Mouse (Mus musculus): Measurements from ENCODE around the gene Arhgef39. TPM values are rescaled to one million over a fixed set of nuclear protein-coding genes. Genes with fewer than 3 reads are reported as not detected.

The Arhgef39 gene
- polyA plus RNA-seq, 1 experiment from 2014 or later: 2.4 TPM

GRCm38 (mm10) chr4:43503506-43503905, 4.0 kb upstream of the Arhgef39 start:
- Histone ChIP-seq H3K4me2 (replicated peaks; ENCODE audit: low read depth, low read length) (no peak overlapping the region), H3K4me1 (ENCODE audit: insufficient read depth, low read depth, low read length) (peaks cover 10% of the 10 kb centered on the region; the same call in 1 of the 2 replicates), H3K9me3 (ENCODE audit: low read length) (no peaks in the 10 kb centered on the region), H3K36me3 (ENCODE audit: insufficient read depth, low read length) (no peaks in the 10 kb centered on the region), H3K27me3 (replicated peaks; ENCODE audit: insufficient read depth, low read length) (no peaks in the 10 kb centered on the region), H3K4me3 (ENCODE audit: low read depth, low read length) (no peak overlapping the region), H3K27ac (ENCODE audit: low read length) (no peak overlapping the region), H3K9ac (replicated peaks; ENCODE audit: low read depth) (no peak overlapping the region)
- ATAC-seq (no peak), DNase-seq (ENCODE audit: low spot score) (no peak)
- TF ChIP-seq CTCF (IDR thresholded peaks at IDR 0.05) (no peak), EP300 (IDR thresholded peaks at IDR 0.05) (no peak)
- 74% methylated on average over 6 of the region's 6 CpGs for WGBS

- 78% methylated on average over 2 of the region's 2 CpGs for WGBS
- no peak overlapping the region for H3K9ac ChIP-seq (replicated peaks; ENCODE audit: low read depth)
- peaks cover 8% of the 10 kb centered on the region; the same call in 1 of the 2 replicates for H3K4me1 ChIP-seq (ENCODE audit: insufficient read depth, low read depth, low read length)
- no peak overlapping the region for H3K4me3 ChIP-seq (ENCODE audit: low read depth, low read length)
- H3K27me3 ChIP-seq (replicated peaks; ENCODE audit: insufficient read depth, low read length): no peaks in the 10 kb centered on the region
- ATAC-seq (no peak), DNase-seq (ENCODE audit: low spot score) (no peak)
- TF ChIP-seq CTCF (IDR thresholded peaks at IDR 0.05) (no peak), EP300 (IDR thresholded peaks at IDR 0.05) (no peak)
- no peak overlapping the region for H3K4me2 ChIP-seq (replicated peaks; ENCODE audit: low read depth, low read length)
- H3K36me3 ChIP-seq (ENCODE audit: insufficient read depth, low read length): no peaks in the 10 kb centered on the region
- H3K27ac ChIP-seq (ENCODE audit: low read length): no peak overlapping the region
- no peaks in the 10 kb centered on the region for H3K9me3 ChIP-seq (ENCODE audit: low read length)
Measured at GRCm38 (mm10) chr4:43503041-43503440, 3.5 kb upstream of the Arhgef39 start.

GRCm38 (mm10) chr4:43498983-43499382, 512 bp downstream of the Arhgef39 start:
- peak overlapping the region; percentile 49 for H3K4me3 ChIP-seq (ENCODE audit: low read depth, low read length)
- no peak overlapping the region for H3K9ac ChIP-seq (replicated peaks; ENCODE audit: low read depth)
- TF ChIP-seq CTCF (IDR thresholded peaks at IDR 0.05) (peak; percentile 63), EP300 (IDR thresholded peaks at IDR 0.05) (no peak)
- no peaks in the 10 kb centered on the region for H3K9me3 ChIP-seq (ENCODE audit: low read length)
- no peaks in the 10 kb centered on the region for H3K36me3 ChIP-seq (ENCODE audit: insufficient read depth, low read length)
- H3K4me2 ChIP-seq (replicated peaks; ENCODE audit: low read depth, low read length): peak overlapping the region; percentile 83
- 15% methylated on average over 8 of the region's 8 CpGs for WGBS
- DNase-seq (ENCODE audit: low spot score): peak; percentile 44
- no peak overlapping the region for H3K27ac ChIP-seq (ENCODE audit: low read length)
- ATAC-seq: peak; percentile 41; the same call in 1 of the 2 replicates
- H3K27me3 ChIP-seq (replicated peaks; ENCODE audit: insufficient read depth, low read length): no peaks in the 10 kb centered on the region
- H3K4me1 ChIP-seq (ENCODE audit: insufficient read depth, low read depth, low read length): peaks cover 5% of the 10 kb centered on the region; the same call in 1 of the 2 replicates

GRCm38 (mm10) chr4:43497946-43498345, 1.5 kb downstream of the Arhgef39 start:
- Histone ChIP-seq H3K4me2 (replicated peaks; ENCODE audit: low read depth, low read length) (no peak overlapping the region), H3K4me3 (ENCODE audit: low read depth, low read length) (no peak overlapping the region), H3K4me1 (ENCODE audit: insufficient read depth, low read depth, low read length) (peaks cover 5% of the 10 kb centered on the region; the same call in 1 of the 2 replicates), H3K9ac (replicated peaks; ENCODE audit: low read depth) (no peak overlapping the region), H3K27ac (ENCODE audit: low read length) (no peak overlapping the region), H3K36me3 (ENCODE audit: insufficient read depth, low read length) (no peaks in the 10 kb centered on the region), H3K27me3 (replicated peaks; ENCODE audit: insufficient read depth, low read length) (no peaks in the 10 kb centered on the region), H3K9me3 (ENCODE audit: low read length) (no peaks in the 10 kb centered on the region)
- DNase-seq (ENCODE audit: low spot score) (no peak), ATAC-seq (no peak)
- 45% methylated on average over 4 of the region's 4 CpGs for WGBS
- TF ChIP-seq CTCF (IDR thresholded peaks at IDR 0.05): no peak
- TF ChIP-seq EP300 (IDR thresholded peaks at IDR 0.05): no peak

- H3K4me2 ChIP-seq (replicated peaks; ENCODE audit: low read depth, low read length): no peak overlapping the region
- H3K27me3 ChIP-seq (replicated peaks; ENCODE audit: insufficient read depth, low read length): no peaks in the 10 kb centered on the region
- no peak overlapping the region for H3K4me3 ChIP-seq (ENCODE audit: low read depth, low read length)
- H3K27ac ChIP-seq (ENCODE audit: low read length): no peak overlapping the region
- TF ChIP-seq EP300 (IDR thresholded peaks at IDR 0.05) (no peak), CTCF (IDR thresholded peaks at IDR 0.05) (no peak)
- H3K9me3 ChIP-seq (ENCODE audit: low read length): no peaks in the 10 kb centered on the region
- no peak overlapping the region for H3K9ac ChIP-seq (replicated peaks; ENCODE audit: low read depth)
- H3K36me3 ChIP-seq (ENCODE audit: insufficient read depth, low read length): no peaks in the 10 kb centered on the region
- WGBS: 82% methylated on average over 8 of the region's 8 CpGs
- peaks cover 5% of the 10 kb centered on the region; the same call in 1 of the 2 replicates for H3K4me1 ChIP-seq (ENCODE audit: insufficient read depth, low read depth, low read length)
- DNase-seq (ENCODE audit: low spot score) (no peak), ATAC-seq (no peak)
Measured at GRCm38 (mm10) chr4:43497405-43497804, 2.1 kb downstream of the Arhgef39 start.

- DNase-seq (ENCODE audit: low spot score) (no peak), ATAC-seq (no peak)
- WGBS: 54% methylated on average over 6 of the region's 6 CpGs
- Histone ChIP-seq H3K4me3 (ENCODE audit: low read depth, low read length) (no peak overlapping the region), H3K9ac (replicated peaks; ENCODE audit: low read depth) (no peak overlapping the region), H3K27me3 (replicated peaks; ENCODE audit: insufficient read depth, low read length) (no peaks in the 10 kb centered on the region), H3K9me3 (ENCODE audit: low read length) (no peaks in the 10 kb centered on the region), H3K27ac (ENCODE audit: low read length) (no peak overlapping the region), H3K4me1 (ENCODE audit: insufficient read depth, low read depth, low read length) (peaks cover 5% of the 10 kb centered on the region; the same call in 1 of the 2 replicates), H3K36me3 (ENCODE audit: insufficient read depth, low read length) (no peaks in the 10 kb centered on the region), H3K4me2 (replicated peaks; ENCODE audit: low read depth, low read length) (no peak overlapping the region)
- no peak for TF ChIP-seq EP300 (IDR thresholded peaks at IDR 0.05)
- no peak for TF ChIP-seq CTCF (IDR thresholded peaks at IDR 0.05)
Measured at GRCm38 (mm10) chr4:43496587-43496986, 2.9 kb downstream of the Arhgef39 start.

GRCm38 (mm10) chr4:43493846-43494240, 5.7 kb downstream of the Arhgef39 start:
- TF ChIP-seq EP300 (IDR thresholded peaks at IDR 0.05) (no peak), CTCF (IDR thresholded peaks at IDR 0.05) (no peak)
- peak overlapping the region; percentile 78 for H3K4me3 ChIP-seq (ENCODE audit: low read depth, low read length)
- H3K27ac ChIP-seq (ENCODE audit: low read length): peak overlapping the region; percentile 70
- H3K9me3 ChIP-seq (ENCODE audit: low read length): no peaks in the 10 kb centered on the region
- H3K27me3 ChIP-seq (replicated peaks; ENCODE audit: insufficient read depth, low read length): no peaks in the 10 kb centered on the region
- H3K9ac ChIP-seq (replicated peaks; ENCODE audit: low read depth): peak overlapping the region; percentile 66
- H3K4me1 ChIP-seq (ENCODE audit: insufficient read depth, low read depth, low read length): peaks cover 2% of the 10 kb centered on the region; the same call in 1 of the 2 replicates
- 2% methylated on average over 9 of the region's 9 CpGs for WGBS
- H3K4me2 ChIP-seq (replicated peaks; ENCODE audit: low read depth, low read length): peak overlapping the region; percentile 87
- H3K36me3 ChIP-seq (ENCODE audit: insufficient read depth, low read length): no peaks in the 10 kb centered on the region
- ATAC-seq (no peak), DNase-seq (ENCODE audit: low spot score) (no peak)
